Mouse (Mus musculus): ENCODE results near the gene Top1.
"Not testable (repeated sequence)": the region's sequence is repeated elsewhere in the genome, so short reads cannot be mapped to it uniquely, and the experiment has no call there.

The Top1 gene

GRCm38 (mm10) chr2:160639911-160640717 is 5.6 kb upstream of the Top1 start:
- DNase-seq, result no peak

DNA sequence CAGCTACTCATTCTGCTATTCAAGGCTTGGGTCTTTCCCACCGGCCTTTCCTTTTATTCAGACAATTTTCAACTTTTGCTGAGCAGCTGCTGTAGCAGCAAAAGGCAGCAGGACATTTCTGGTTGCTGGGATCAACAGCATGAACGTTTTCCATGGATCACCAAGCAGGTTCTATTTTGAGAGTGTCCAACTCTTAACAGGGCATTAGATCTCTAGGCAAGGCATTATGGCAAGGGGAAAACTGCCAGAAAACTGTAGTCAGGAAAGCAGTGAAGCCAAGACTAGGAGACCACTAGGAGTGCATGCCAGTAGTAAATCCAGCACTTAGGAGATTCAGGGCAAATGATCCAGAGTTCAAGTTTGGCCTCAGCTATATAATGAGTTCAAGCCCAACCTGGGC is 4.5 kb upstream of the Top1 start:
- DNase-seq, result no peak

DNA sequence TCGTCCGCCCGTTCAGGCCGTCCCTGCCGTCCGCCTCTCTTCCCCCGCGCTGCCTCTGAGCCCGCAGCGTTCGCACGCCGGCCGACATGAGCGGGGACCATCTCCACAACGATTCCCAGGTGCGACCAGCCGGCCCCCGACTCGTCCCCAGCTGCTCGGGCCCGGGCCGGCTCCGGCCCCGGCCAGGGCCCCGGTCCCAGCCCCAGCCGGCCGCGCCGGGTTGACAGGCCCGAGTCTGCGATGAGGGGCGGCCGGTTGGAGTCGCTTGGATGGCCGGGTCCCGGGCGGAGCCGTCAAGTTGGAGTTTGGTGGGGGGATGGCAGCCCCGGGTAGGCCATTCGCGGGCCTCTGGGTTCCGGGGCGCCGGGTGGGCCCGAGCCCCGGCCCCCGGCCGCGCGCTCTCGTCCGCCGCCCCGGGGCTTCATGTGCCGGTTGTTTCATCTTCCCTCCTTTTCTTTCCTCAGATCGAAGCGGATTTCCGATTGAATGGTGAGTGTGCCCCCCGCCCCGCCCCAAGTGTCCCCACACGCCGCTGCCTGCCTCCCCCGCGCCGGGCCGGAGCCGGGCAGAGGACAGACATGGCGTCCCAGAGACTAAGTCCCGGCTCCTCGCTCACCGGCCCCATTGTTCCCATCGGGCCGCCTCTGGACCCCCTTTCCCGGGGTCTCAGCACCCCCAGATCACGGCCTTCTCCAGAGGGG is 606 bp downstream of the Top1 start:
- no peak for DNase-seq

- no peak for DNase-seq
Measured at GRCm38 (mm10) chr2:160646845-160647178, 1.1 kb downstream of the Top1 start.

GRCm38 (mm10) chr2:160648097-160648496 is 2.4 kb downstream of the Top1 start:
- DNase-seq, result no peak

GRCm38 (mm10) chr2:160649072-160649471 is 3.4 kb downstream of the Top1 start:
- DNase-seq, result no peak

GRCm38 (mm10) chr2:160651165-160651564 is 5.5 kb downstream of the Top1 start:
- no peak for DNase-seq

DNA sequence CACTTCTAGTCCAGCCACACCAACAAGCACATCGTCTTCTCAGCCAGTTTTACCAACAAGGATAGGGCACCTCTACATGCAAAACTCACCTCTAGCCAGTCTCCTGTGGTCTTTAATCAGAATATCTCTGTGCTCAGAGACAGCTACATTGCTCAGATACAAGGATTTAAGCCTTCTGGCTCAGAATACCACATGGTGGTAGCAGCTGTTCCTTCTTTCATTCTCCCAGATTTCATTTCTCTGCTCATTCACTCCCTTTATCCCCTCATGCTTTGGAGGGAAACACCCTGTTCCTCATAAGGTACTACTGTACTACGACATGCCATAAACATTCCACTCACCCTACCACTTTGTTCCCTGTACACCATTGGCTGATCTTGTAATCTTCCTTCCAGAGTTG is 7.5 kb downstream of the Top1 start:
- DNase-seq, result peak; percentile 28

DNA sequence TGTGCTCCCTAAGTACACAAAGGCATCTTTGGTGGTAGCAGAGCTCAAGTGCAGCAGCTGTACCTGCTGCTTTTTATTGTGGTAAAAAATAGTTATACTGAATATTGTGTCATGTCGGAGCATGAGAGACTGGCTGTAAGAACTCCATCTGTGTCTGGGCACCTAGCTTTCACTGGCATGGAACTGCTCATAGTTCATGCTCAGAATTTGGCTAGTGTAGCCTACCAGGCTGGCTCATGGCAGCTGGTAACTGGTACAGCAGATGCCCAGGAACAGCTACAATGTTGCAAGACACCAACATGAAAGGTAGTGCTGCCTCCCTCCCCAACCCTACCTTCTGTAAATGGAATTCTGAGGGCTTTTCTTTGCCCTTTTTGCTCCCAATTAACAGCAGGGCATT is 9.9 kb downstream of the Top1 start:
- DNase-seq, result peak; percentile 70

DNA sequence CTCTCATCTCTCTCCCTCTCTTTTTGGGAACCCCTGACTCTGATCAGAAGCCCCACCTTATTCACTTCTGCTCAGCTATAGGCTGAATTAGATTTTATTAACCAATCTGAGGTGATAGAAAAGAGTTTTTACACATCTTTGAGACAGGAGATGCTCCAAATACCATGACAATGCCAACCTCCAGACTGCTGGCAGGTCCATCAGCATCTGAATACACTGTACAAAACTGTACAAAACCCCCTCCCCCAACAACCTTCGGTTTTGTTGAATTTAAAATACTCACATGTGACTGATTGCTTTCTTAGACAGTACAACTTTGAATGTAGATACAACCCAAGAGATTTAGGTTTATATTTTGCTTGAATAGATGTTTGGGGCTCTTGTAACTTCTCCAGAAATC is 10.5 kb downstream of the Top1 start:
- DNase-seq, result no peak

DNA sequence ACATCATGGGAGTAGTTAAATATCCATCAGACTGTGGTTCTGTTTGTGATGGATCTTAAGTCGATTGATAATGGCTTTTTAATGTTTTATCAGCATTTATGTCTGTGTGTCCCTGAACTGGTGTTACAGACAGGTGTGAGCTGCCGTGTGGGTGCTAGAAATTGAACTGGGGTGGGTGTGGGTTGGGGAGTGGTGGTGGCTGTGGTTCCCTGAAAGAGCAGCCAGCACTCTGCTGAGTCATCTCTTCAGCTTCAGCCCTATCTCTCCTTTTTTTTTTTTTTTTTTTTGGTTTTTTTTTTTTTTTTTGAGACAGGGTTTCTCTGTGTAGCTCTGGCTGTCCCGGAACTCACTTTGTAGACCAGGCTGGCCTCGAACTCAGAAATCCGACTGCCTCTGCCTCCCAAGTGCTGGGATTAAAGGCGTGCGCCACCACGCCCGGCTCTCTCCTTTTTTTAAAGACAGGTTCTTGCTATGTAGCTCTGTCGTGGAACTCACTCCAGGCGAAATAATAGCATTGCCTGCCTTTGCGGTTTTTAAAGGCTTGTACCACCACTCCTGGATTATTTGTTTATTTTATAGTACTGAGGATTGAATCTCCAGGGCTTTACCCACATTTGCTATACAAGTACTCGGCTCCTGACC is 12.2 kb downstream of the Top1 start:
- no peak for DNase-seq

- no peak for DNase-seq
Measured at GRCm38 (mm10) chr2:160658811-160659210, 13.1 kb downstream of the Top1 start.

GRCm38 (mm10) chr2:160664421-160664820 is 18.7 kb downstream of the Top1 start:
- DNase-seq, result no peak

- not testable (repeated sequence) for DNase-seq
Measured at GRCm38 (mm10) chr2:160664986-160665385, 19.3 kb downstream of the Top1 start.

DNA sequence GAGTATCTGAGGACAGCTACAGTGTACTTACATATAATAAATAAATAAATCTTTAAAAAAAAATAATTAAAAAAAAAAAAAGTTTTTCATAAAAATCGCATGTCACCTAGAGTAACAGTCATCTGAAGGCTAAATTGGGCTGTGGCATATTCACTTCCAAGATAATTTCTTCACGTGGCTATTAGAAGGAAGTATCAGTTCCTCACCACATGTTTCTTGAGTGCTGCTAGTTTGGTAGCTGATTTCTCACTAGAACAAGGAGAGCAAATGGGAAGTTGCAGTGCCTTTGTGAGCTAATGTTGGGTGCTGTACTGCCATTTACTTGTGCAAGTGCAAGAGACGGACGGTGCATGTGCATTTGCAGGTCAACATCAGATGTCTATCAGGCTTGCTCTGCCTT is 21.6 kb downstream of the Top1 start:
- no peak for DNase-seq

- no peak for DNase-seq
Measured at GRCm38 (mm10) chr2:160700271-160700670, 54.6 kb downstream of the Top1 start.

- DNase-seq, result no peak
Measured at GRCm38 (mm10) chr2:160701603-160702002, 55.9 kb downstream of the Top1 start.

- no peak for DNase-seq
Measured at GRCm38 (mm10) chr2:160702824-160703223, 57.1 kb downstream of the Top1 start.

GRCm38 (mm10) chr2:160707673-160708072 is 62.0 kb downstream of the Top1 start:
- DNase-seq, result no peak

DNA sequence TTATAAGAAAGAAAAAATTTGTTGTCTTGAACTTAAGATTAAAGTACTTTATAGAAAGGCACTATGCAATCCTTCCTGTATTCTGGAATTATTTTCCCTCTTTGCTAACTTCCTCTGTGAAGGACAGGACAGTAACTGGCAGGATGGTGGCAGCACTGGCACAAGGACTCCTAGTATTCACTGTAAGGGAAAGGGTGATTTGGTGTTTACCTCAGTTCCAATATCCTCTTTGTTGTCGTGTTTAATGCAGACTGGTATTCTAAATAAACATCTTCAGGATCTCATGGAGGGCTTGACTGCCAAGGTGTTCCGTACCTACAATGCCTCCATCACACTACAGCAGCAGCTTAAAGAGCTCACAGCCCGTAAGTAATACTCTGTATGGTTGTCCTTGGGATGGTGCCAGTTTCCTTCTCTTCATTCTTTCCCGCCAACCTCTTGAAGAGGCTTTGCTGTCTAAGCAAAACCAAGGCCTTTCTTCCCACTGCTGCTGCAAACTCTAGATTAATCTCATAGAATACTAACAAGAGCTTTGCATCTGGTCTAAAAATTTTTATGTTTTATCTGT is 69.9 kb downstream of the Top1 start:
- no peak for DNase-seq

GRCm38 (mm10) chr2:160717269-160717668 is 71.6 kb downstream of the Top1 start:
- DNase-seq, result no peak

GRCm38 (mm10) chr2:160718811-160719210 is 73.1 kb downstream of the Top1 start:
- DNase-seq, result no peak

- no peak for DNase-seq
Measured at GRCm38 (mm10) chr2:160722714-160723113, 77.0 kb downstream of the Top1 start.
